ENCODE assay signal across 9 mouse cellular contexts in genomic region chr12:79193441-79193840, GRCm38 (mm10). TPM values are rescaled to one million over a fixed set of nuclear protein-coding genes. Genes with fewer than 3 reads are reported as not detected.
DNase-seq lines count a peak whose midpoint lies in the region; ATAC-seq and TF ChIP-seq lines count a peak whose summit lies in the region.
"Had no signal": no experiment of that assay in that cellular context is flagged by ENCODE, and none has a peak within 500 bp of the region (broad histone marks: within the 10 kb centered on the region; RNA-seq: fewer than 3 reads in every experiment).

No protein-coding gene starts in this region.

- H3K4me3 ChIP-seq in G1E (ENCODE audit: low read depth, low read length): no peak overlapping the region
- H3K4me3 ChIP-seq: midbrain, embryonic 12.5 days had no signal

- H3K9me3 ChIP-seq in G1E (replicated peaks): no peaks in the 10 kb centered on the region
- H3K9me3 ChIP-seq: midbrain, embryonic 12.5 days had no signal

- peaks cover 31% of the 10 kb centered on the region for H3K4me1 ChIP-seq in G1E (ENCODE audit: insufficient read depth, low read depth, low read length)

- peaks cover 8% of the 10 kb centered on the region; the same call in 1 of the 2 replicates for H3K27me3 ChIP-seq in G1E (ENCODE audit: insufficient read depth, low read length)
- H3K27me3 ChIP-seq: midbrain, embryonic 12.5 days had no signal

- no peak for ATAC-seq in frontal cortex, adult (ENCODE audit: low TSS enrichment)
- no peak for ATAC-seq in G1E (ENCODE audit: extremely low read depth, insufficient number of reproducible peaks, low FRiP score, poor library complexity, severe bottlenecking)

- DNase-seq in frontal cortex, postnatal 14 days (ENCODE audit: low spot score in 2 of 2): peak; percentile 31 to 48
- DNase-seq in G1E (ENCODE audit: low spot score): peak; percentile 52
- peak; percentile 65 for DNase-seq in cerebellum, adult 8-10 months
- peak; percentile 33 to 74 for DNase-seq in gastrocnemius, postnatal 4 days (ENCODE audit: low spot score in 2 of 2)
- DNase-seq in layer of hippocampus, postnatal 36 days: peak; percentile 44 to 68
- DNase-seq in mesoderm, embryonic 11.5 days (ENCODE audit: low read depth, low spot score): peak; percentile 88
- peak; percentile 61 to 85 for DNase-seq in spleen, postnatal 4 days (ENCODE audit: low spot score in 2 of 2)

- peaks cover 18% of the 10 kb centered on the region for H3K36me3 ChIP-seq in G1E (replicated peaks)

- TF ChIP-seq CTCF in G1E (IDR thresholded peaks at IDR 0.05; ENCODE audit: low read depth, low read length): peak; percentile 86

RNA-seq across cellular contexts. Expression of gene Rdh11, which starts 1.3 kb away (rescaled TPM):
- total RNA-seq in G1E (2014; fragmentation: Nextera tagmentation) (26.5 and 49.6 TPM in 2 replicates), G1E (2017) (55.6 and 58.1 TPM in 2 replicates)
- polyA plus RNA-seq in G1E (2012): 1.4 and 1.5 TPM in 2 replicates
- 1 to 10 TPM; 7.2 to 8.4 TPM for total RNA-seq in gastrocnemius, postnatal 4 days (2021)
- total RNA-seq in layer of hippocampus, postnatal 36 days (2021): 10 to 100 TPM; 20.2 to 20.5 TPM

RNA-seq across cellular contexts. Expression of gene Rdh12, which starts 15.3 kb away (rescaled TPM):
- total RNA-seq in G1E (2014; fragmentation: Nextera tagmentation): not detected in 2 replicates
- 0.12 and 0.27 TPM in 2 replicates for total RNA-seq in G1E (2017)
- not detected in 2 replicates for polyA plus RNA-seq in G1E (2012)
- under 1 TPM; 0.21 to 0.54 TPM for total RNA-seq in gastrocnemius, postnatal 4 days (2021)
- total RNA-seq in layer of hippocampus, postnatal 36 days (2021): 1 to 10 TPM; 2.7 to 3.6 TPM

RNA-seq across cellular contexts. Expression of gene Vti1b, which starts 21.0 kb away (rescaled TPM):
- total RNA-seq in G1E (2014; fragmentation: Nextera tagmentation) (25.8 and 26.0 TPM in 2 replicates), G1E (2017) (210 and 233 TPM in 2 replicates)
- 80.7 and 82.8 TPM in 2 replicates for polyA plus RNA-seq in G1E (2012)
- total RNA-seq in gastrocnemius, postnatal 4 days (2021): 10 to 100 TPM; 49.1 to 54.9 TPM
- 100 to 1,000 TPM; 160 to 192 TPM for total RNA-seq in layer of hippocampus, postnatal 36 days (2021)
